Mouse (Mus musculus) hindbrain, embryonic 13.5 days (tissue): ENCODE results near the gene Hmgb1. TPM values are rescaled to one million over a fixed set of nuclear protein-coding genes. Genes with fewer than 3 reads are reported as not detected.
"Not testable (repeated sequence)": the region's sequence is repeated elsewhere in the genome, so short reads cannot be mapped to it uniquely, and the experiment has no call there.

Source experiments
- ATAC-seq: fragments of 200-750 bp; cut with Nextera tagmentation; 2 replicates; pipeline ENCODE4 v1.8.0; 2017; ENCODE audit warnings: moderate TSS enrichment; ENCODE audit not compliant: low FRiP score
- H3K27ac ChIP-seq: fragments of 300-500 bp; sonication (generic); 2 replicates; pipeline ENCODE4 v1.5.1; 2015; ENCODE audit warnings: inconsistent platforms, mild to moderate bottlenecking, moderate library complexity
- H3K27me3 ChIP-seq: fragments of 300-500 bp; sonication (generic); 2 replicates; pipeline ENCODE4 v1.6.1; 2015; ENCODE audit warnings: mild to moderate bottlenecking, inconsistent platforms
- H3K36me3 ChIP-seq: fragments of 300-500 bp; sonication (generic); 2 replicates; pipeline ENCODE4 v1.6.1; 2015; ENCODE audit warnings: mild to moderate bottlenecking, inconsistent platforms
- H3K4me1 ChIP-seq: fragments of 300-500 bp; sonication (generic); replicated peaks from 2 replicates; pipeline ENCODE4 v1.6.1; 2015; ENCODE audit warnings: inconsistent platforms
- H3K4me2 ChIP-seq: fragments of 300-500 bp; sonication (generic); 2 replicates; pipeline ENCODE4 v1.6.1; 2015; ENCODE audit warnings: inconsistent platforms, mild to moderate bottlenecking, moderate library complexity
- H3K4me3 ChIP-seq: fragments of 300-500 bp; sonication (generic); 2 replicates; pipeline ENCODE4 v1.5.1; 2015; ENCODE audit warnings: mild to moderate bottlenecking, inconsistent platforms
- H3K9ac ChIP-seq: fragments of 300-500 bp; sonication (generic); 2 replicates; pipeline ENCODE4 v1.6.1; 2015; ENCODE audit warnings: mild to moderate bottlenecking, inconsistent platforms
- H3K9me3 ChIP-seq: fragments of 300-500 bp; sonication (generic); 2 replicates; pipeline ENCODE4 v1.6.1; 2016; ENCODE audit warnings: inconsistent platforms
- WGBS: fragments of 180-500 bp; shearing (Covaris S2); methylation state at CpG from one replicate; pipeline ENCODE4 v1.1.7; 2015; 5-methylcytosine and 5-hydroxymethylcytosine counted together
- polyA plus RNA-seq: library from polyadenylated mRNA; unstranded; fragments of >200 nt; fragmentation: Nextera tagmentation; extraction: Ambion mirVana; gene quantifications from 2 replicates; pipeline ENCODE4 v1.2.1, GENCODE M21; 2015

Gene Hmgb1
- polyA plus RNA-seq, 1 experiment from 2014 or later: 984 TPM

- 86% methylated on average over 6 of the region's 6 CpGs for WGBS
- not testable (repeated sequence) for H3K36me3 ChIP-seq, H3K9ac ChIP-seq
Observed at GRCm38 (mm10) chr5:149138087-149138486, 46.2 kb downstream of the Hmgb1 start.

GRCm38 (mm10) chr5:149137447-149137846, 46.8 kb downstream of the Hmgb1 start:
- no peaks in the 10 kb centered on the region for H3K27me3 ChIP-seq
- 76% methylated on average over 3 of the region's 3 CpGs for WGBS
- H3K4me2 ChIP-seq: no peak overlapping the region
- no peaks in the 10 kb centered on the region for H3K9me3 ChIP-seq
- no peaks in the 10 kb centered on the region for H3K36me3 ChIP-seq
- H3K4me3 ChIP-seq: no peak overlapping the region
- H3K27ac ChIP-seq: no peak overlapping the region
- no peak for ATAC-seq
- 0 out of 2 replicates have a peak, but pooled peaks cover 6% of the 10 kb centered on the region for H3K4me1 ChIP-seq
- H3K9ac ChIP-seq: no peak overlapping the region

More at GRCm38 (mm10) chr5:149138087-149138486, 46.2 kb downstream of the Hmgb1 start:
- not testable (repeated sequence) for ATAC-seq, H3K4me1 ChIP-seq, H3K9me3 ChIP-seq, H3K27me3 ChIP-seq, H3K4me2 ChIP-seq, H3K27ac ChIP-seq, H3K4me3 ChIP-seq

- Histone ChIP-seq H3K4me3 (no peak overlapping the region), H3K9me3 (no peaks in the 10 kb centered on the region), H3K9ac (no peak overlapping the region), H3K27me3 (no peaks in the 10 kb centered on the region), H3K4me1 (0 out of 2 replicates have a peak, but pooled peaks cover 6% of the 10 kb centered on the region), H3K36me3 (no peaks in the 10 kb centered on the region), H3K27ac (no peak overlapping the region), H3K4me2 (no peak overlapping the region)
- WGBS: 83% methylated on average over 4 of the region's 4 CpGs
- ATAC-seq: no peak
Observed at GRCm38 (mm10) chr5:149136933-149137365, 47.3 kb downstream of the Hmgb1 start.

- Histone ChIP-seq H3K4me1 (0 out of 2 replicates have a peak, but pooled peaks cover 6% of the 10 kb centered on the region), H3K4me2 (no peak overlapping the region), H3K27ac (no peak overlapping the region), H3K27me3 (no peaks in the 10 kb centered on the region), H3K36me3 (no peaks in the 10 kb centered on the region), H3K9ac (no peak overlapping the region), H3K4me3 (no peak overlapping the region), H3K9me3 (no peaks in the 10 kb centered on the region)
- 83% methylated on average over 10 of the region's 10 CpGs for WGBS
- no peak for ATAC-seq
Observed at GRCm38 (mm10) chr5:149135455-149136354, 48.6 kb downstream of the Hmgb1 start.

GRCm38 (mm10) chr5:149134751-149135454, 49.4 kb downstream of the Hmgb1 start:
- WGBS: 77% methylated on average over 10 of the region's 10 CpGs
- no peaks in the 10 kb centered on the region for H3K36me3 ChIP-seq
- H3K27ac ChIP-seq: no peak overlapping the region
- 0 out of 2 replicates have a peak, but pooled peaks cover 6% of the 10 kb centered on the region for H3K4me1 ChIP-seq
- H3K4me3 ChIP-seq: no peak overlapping the region
- no peaks in the 10 kb centered on the region for H3K27me3 ChIP-seq
- no peak overlapping the region for H3K4me2 ChIP-seq
- no peaks in the 10 kb centered on the region for H3K9me3 ChIP-seq
- no peak for ATAC-seq
- no peak overlapping the region for H3K9ac ChIP-seq

GRCm38 (mm10) chr5:149128473-149128872, 55.8 kb downstream of the Hmgb1 start:
- Histone ChIP-seq H3K27me3 (no peaks in the 10 kb centered on the region), H3K27ac (no peak overlapping the region), H3K9ac (no peak overlapping the region), H3K4me2 (no peak overlapping the region), H3K4me3 (no peak overlapping the region), H3K36me3 (no peaks in the 10 kb centered on the region), H3K4me1 (0 out of 2 replicates have a peak, but pooled peaks cover 3% of the 10 kb centered on the region), H3K9me3 (no peaks in the 10 kb centered on the region)
- ATAC-seq: no peak
- 93% methylated on average over 15 of the region's 15 CpGs for WGBS

GRCm38 (mm10) chr5:149123795-149124194, 60.5 kb downstream of the Hmgb1 start:
- Histone ChIP-seq H3K9ac (no peak overlapping the region), H3K4me1 (0 out of 2 replicates have a peak, but pooled peaks cover 3% of the 10 kb centered on the region), H3K36me3 (no peaks in the 10 kb centered on the region), H3K4me3 (no peak overlapping the region), H3K9me3 (no peaks in the 10 kb centered on the region), H3K4me2 (no peak overlapping the region), H3K27me3 (no peaks in the 10 kb centered on the region), H3K27ac (no peak overlapping the region)
- 93% methylated on average over 6 of the region's 6 CpGs for WGBS
- no peak for ATAC-seq

GRCm38 (mm10) chr5:149119341-149119881, 64.9 kb downstream of the Hmgb1 start:
- Histone ChIP-seq H3K4me1 (peaks cover 13% of the 10 kb centered on the region), H3K9ac (no peak overlapping the region), H3K4me2 (no peak overlapping the region), H3K9me3 (no peaks in the 10 kb centered on the region), H3K27ac (no peak overlapping the region), H3K4me3 (no peak overlapping the region), H3K36me3 (no peaks in the 10 kb centered on the region), H3K27me3 (no peaks in the 10 kb centered on the region)
- ATAC-seq: no peak
- 90% methylated on average over 16 of the region's 16 CpGs for WGBS

- Histone ChIP-seq H3K4me2 (no peak overlapping the region), H3K9me3 (no peaks in the 10 kb centered on the region), H3K36me3 (no peaks in the 10 kb centered on the region), H3K4me1 (peaks cover 19% of the 10 kb centered on the region), H3K27me3 (no peaks in the 10 kb centered on the region), H3K9ac (no peak overlapping the region), H3K27ac (no peak overlapping the region), H3K4me3 (no peak overlapping the region)
- WGBS: 28% methylated on average over 7 of the region's 7 CpGs
- ATAC-seq: no peak
Observed at GRCm38 (mm10) chr5:149117815-149118547, 66.3 kb downstream of the Hmgb1 start.

- H3K4me3 ChIP-seq: no peak overlapping the region
- H3K9ac ChIP-seq: no peak overlapping the region
- no peak for ATAC-seq
- H3K27ac ChIP-seq: no peak overlapping the region
- 70% methylated on average over 9 of the region's 9 CpGs for WGBS
- H3K27me3 ChIP-seq: no peaks in the 10 kb centered on the region
- no peaks in the 10 kb centered on the region for H3K36me3 ChIP-seq
- peaks cover 24% of the 10 kb centered on the region for H3K4me1 ChIP-seq
- no peaks in the 10 kb centered on the region for H3K9me3 ChIP-seq
- no peak overlapping the region for H3K4me2 ChIP-seq
Observed at GRCm38 (mm10) chr5:149114587-149114986, 69.7 kb downstream of the Hmgb1 start.

- peaks cover 24% of the 10 kb centered on the region for H3K4me1 ChIP-seq
- H3K27me3 ChIP-seq: no peaks in the 10 kb centered on the region
- H3K9me3 ChIP-seq: no peaks in the 10 kb centered on the region
- ATAC-seq: no peak
- whole genome bisulfite sequencing: 68% methylated on average over 7 of the region's 7 CpGs
- no peak overlapping the region for H3K4me3 ChIP-seq
- no peak overlapping the region for H3K27ac ChIP-seq
- no peaks in the 10 kb centered on the region for H3K36me3 ChIP-seq
- no peak overlapping the region for H3K4me2 ChIP-seq
- H3K9ac ChIP-seq: no peak overlapping the region
Observed at GRCm38 (mm10) chr5:149114034-149114433, 70.3 kb downstream of the Hmgb1 start.

- Histone ChIP-seq H3K27ac (no peak overlapping the region), H3K36me3 (no peaks in the 10 kb centered on the region), H3K9ac (no peak overlapping the region), H3K4me2 (no peak overlapping the region), H3K4me1 (peaks cover 22% of the 10 kb centered on the region), H3K9me3 (no peaks in the 10 kb centered on the region), H3K4me3 (no peak overlapping the region), H3K27me3 (no peaks in the 10 kb centered on the region)
- no peak for ATAC-seq
- 84% methylated on average over 7 of the region's 7 CpGs for WGBS
Observed at GRCm38 (mm10) chr5:149113439-149113838, 70.8 kb downstream of the Hmgb1 start.
